Mouse (Mus musculus): ENCODE results near the gene Hmmr.
"Not testable (repeated sequence)": the region's sequence is repeated elsewhere in the genome, so short reads cannot be mapped to it uniquely, and the experiment has no call there.

The Hmmr gene

GRCm38 (mm10) chr11:40733339-40734174 is at the start of gene Hmmr, which contains the start of gene Nudcd2:
TSS of gene Hmmr (minus strand) at chr11:40733422.
TSS of gene Nudcd2 (plus strand) at chr11:40733667.
- DNase-seq = peak; percentile 96

DNA sequence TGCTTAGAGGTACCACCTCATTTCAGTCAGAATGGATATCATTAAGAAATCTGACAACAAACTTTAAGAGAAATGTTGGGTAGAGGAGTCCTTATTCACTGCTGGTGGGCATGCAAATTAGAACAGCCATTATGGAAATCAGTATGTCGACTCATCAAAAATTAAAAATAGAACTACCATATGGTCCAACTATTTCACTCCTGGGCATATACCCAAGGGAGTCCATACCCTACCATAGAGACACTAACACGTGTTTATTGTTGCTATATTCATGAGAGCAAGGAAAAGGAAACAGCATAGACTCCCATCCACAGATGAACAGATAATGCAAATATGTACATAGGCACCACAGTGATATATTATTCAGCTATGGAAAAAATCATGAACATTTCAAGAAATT is 48.6 kb upstream of the Hmmr start:
- no peak for DNase-seq

- peak; percentile 36 for DNase-seq
Measured at GRCm38 (mm10) chr11:40775315-40776269, 42.4 kb upstream of the Hmmr start.

GRCm38 (mm10) chr11:40764690-40765089 is 31.5 kb upstream of the Hmmr start:
- no peak for DNase-seq

GRCm38 (mm10) chr11:40763395-40763794 is 30.2 kb upstream of the Hmmr start:
- DNase-seq = peak; percentile 12

GRCm38 (mm10) chr11:40759896-40760295 is 26.7 kb upstream of the Hmmr start:
- no peak for DNase-seq

- DNase-seq = no peak
Measured at GRCm38 (mm10) chr11:40755968-40756367, 22.7 kb upstream of the Hmmr start.

DNA sequence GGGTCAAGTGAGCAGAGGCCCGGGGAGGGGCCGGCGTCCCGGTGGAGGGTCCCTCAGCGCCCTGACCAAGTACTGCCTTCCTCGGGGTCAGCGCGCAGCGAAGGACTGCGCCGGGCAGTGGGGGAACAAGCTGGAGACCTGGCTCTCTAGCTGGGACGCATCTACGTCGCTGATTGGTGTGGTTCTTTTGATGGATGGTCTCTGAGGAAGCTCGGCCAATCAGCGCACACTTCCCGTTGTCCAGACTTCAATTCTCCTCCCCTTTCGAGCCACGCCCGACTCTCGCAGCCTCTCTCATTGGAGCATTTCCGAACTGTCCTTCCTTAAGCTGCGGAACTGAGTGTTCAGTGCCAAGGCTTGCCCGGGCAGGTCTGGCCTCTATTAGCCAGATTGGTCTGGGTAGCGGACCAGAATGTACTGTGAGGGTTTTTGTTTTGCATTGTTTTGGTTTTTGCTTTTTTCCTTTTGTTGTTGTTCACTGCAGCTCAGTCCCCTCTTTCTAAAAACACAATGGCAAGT is 21.9 kb upstream of the Hmmr start, which contains the start of gene Ccng1:
TSS of gene Ccng1 (minus strand) at position 203 of the 519 bp plus-strand sequence.
- DNase-seq = peak; percentile 95

- DNase-seq = no peak
Measured at GRCm38 (mm10) chr11:40754664-40755107, 21.5 kb upstream of the Hmmr start.

DNA sequence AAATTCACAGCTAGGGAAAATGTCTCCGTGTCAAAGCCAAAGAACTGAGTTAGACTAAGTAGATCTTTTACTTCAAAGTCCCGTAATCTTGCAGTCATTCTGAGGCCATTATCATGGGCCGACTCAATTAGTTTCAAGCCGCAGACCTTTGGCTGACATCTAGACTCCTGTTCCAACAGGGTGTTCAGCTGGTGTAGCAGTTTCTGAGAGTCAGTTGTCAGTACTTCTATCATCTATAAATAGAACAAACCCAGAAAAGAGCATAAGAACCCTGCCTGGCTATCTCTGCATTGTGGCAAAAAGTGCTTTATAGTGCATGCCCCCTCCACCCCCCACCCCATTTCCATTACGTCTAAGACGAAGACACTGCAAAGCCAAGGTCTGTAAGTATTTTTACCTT is 20.6 kb upstream of the Hmmr start:
- DNase-seq = no peak

DNA sequence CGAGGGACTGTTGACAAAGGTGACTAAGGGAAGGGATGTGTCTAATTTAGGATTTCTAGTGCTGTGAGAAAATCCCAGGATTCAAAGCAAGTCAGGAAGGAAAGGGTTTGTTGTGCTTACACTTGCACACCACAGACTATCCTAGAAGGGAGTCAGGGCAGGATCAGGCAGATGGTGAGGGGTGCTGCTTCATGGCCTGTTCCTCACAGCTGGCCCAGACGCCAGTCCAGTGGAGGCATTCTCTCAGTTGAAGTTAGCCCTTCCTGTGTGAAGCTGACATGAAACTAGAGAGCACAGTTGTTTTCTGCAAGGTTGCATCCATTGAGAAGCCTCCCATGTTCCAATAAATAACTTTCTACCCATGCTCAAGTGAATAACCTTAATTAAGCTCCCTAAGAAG is 14.5 kb upstream of the Hmmr start:
- no peak for DNase-seq

DNA sequence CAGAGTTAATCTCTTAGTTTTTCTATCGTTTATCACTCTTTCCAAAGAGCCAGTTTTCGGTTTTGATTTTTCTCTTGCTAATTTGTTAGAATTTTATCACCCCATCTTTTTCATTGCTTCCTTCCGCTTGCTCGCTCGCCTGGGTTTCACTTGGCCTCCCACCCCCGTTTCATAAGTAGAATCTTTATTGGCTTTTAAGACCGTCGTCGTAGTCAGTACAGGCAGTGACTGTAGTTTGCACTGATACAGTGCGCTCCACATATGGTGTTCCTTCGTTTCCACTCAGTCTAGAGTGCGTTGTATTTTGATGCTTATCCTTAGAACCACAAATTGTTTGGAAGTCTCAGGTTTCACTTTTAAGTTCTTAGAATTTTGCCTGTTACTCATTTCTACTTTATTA is 13.1 kb upstream of the Hmmr start:
- no peak for DNase-seq

DNA sequence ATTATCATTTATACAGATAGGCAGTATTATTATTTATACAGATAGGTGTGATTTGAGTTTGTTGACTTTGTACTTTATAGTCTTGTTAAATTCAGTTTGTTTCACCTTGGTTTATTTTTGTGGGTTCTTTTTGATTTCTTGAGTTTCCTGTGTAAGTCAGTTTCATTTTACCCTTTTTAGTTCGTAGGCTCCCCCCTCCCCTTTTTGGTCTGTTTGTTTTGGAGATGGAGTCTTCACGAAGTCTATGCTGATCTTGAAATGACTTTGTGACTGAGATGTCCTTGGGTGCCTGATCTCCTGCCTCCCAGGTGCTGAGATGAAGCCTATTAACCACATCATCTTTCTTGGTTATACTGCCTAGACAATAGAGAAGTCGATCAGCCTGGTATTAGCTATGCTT is 11.1 kb upstream of the Hmmr start:
- no peak for DNase-seq

DNA sequence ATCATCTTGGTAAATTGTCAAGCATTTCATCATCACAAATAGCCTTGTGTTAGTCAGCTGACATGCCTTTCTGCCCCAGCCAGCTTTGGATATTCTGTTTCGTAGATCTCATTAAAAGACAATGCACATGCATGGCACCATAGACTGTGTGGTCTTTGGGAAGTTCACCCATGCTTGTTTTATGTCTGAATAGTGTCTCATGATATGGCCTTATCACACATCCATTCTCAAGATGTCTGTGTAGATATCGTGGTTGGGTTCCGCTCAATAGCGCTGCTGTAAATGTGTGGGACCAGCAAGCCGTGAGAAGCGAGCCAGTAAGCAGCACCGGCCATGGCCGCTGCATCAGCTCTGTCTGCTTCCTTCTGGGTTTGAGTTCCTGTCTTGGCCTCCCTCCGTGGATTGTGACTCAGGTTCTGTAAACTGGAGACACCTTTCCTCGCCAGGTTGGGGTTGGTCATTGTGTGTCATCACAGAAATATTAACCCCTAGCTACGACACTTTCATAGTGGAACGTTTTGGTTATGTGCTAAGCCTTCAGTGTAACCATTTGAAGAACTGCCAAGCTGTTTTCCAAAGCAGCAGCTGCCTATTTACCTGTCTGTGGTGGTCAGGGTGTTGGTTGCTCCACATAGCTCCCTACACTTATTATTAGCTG is 8.5 kb upstream of the Hmmr start:
- no peak for DNase-seq

DNA sequence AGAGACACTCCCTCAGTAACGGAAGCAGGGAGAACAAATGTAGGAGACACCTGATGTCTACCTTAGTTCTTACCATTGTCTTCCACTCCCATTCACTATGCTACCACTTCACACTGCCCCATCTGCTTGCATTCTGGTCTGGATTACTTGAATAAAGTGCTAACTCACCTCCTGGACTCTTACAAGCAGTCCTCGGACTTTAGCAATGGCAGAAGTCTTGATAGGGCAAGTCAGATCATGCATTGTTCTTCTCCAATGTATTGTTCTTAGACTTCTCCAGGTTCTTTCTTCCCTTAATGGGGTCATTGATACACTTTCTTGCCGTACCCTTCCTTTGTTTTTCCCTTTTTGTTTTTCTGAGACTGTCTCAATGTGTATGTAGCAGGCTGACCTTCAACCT is 4.1 kb upstream of the Hmmr start:
- DNase-seq = no peak

DNA sequence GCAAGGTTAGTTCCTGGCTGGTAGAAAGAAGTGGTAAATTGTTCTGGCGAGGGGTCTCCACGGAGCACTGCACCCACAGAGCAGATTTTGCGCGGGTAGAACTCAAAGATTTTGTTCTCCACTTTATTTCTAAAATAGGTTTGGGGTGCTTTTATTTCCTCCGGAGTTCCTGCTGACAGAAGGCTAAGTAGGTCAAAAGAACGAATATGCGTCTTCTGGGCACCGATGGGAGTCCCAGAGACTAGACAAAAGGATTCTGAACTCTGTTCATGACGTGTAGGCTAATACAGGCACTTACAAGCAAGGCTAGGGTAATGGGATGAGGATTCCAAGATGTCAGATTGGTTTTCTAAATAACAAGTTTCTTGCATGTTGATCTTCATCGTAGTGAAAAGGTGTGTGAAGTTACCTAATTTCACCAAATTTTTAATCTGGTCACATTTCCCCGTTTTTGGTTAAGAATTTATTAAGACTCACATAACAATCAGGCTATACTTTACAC is 1.1 kb upstream of the Hmmr start:
- no peak for DNase-seq

DNA sequence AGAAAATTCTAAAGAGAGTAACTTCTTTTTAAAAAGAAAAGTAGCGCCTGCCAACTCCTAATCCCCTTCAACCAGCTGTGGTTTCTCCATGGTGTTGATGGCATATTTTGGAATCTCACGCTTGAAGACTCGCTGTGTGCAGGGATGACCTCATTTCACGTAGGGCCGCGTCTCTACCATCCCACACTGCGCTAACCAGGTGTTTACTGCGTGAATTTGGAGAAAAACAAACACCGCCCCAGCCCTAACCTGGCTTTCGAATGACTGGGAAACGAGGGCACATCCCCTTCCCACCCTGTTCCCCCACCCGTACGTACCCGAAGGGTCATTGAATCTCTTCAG is 254 bp downstream of the Hmmr start:
- no peak for DNase-seq

- DNase-seq = no peak
Measured at GRCm38 (mm10) chr11:40718324-40718723, 14.9 kb downstream of the Hmmr start.

GRCm38 (mm10) chr11:40715524-40715923 is 17.7 kb downstream of the Hmmr start:
- DNase-seq = no peak

DNA sequence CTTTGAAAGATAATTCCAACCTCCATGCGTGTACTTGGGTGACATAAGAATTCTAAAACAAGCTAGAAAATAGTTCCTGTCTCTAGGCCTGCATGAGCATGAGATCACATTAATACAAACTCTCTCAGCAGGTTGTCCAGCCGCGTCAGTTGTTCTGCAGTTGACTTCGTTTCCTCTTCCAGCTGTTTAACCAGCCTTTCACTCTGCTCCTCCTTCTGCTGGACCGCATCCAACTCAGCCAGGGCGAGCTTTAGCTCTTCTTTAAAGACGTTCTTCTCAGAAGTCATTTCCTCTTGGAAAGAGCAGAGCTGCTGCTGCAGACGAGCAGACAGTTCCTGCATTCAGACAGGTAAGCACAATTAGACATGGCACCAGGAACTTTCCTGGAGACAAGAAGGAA is 19.4 kb downstream of the Hmmr start:
- peak; percentile 40 for DNase-seq

DNA sequence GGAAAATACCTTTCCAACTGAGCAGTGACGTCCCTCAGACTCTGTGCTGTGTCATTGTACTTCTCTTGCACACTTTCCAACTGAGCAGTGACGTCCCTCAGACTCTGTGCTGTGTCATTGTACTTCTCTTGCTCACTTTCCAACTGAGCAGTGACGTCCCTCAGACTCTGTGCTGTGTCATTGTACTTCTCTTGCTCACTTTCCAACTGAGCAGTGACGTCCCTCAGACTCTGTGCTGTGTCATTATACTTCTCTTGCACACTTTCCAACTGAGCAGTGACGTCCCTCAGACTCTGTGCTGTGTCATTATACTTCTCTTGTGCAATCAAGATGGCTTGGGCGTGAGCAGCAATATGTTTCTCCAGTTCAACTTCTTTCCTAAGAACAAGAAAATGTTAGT is 23.3 kb downstream of the Hmmr start:
- DNase-seq = not testable (repeated sequence)

- DNase-seq = no peak
Measured at GRCm38 (mm10) chr11:40695103-40695502, 38.1 kb downstream of the Hmmr start, which contains the start of gene Mat2b. TSS of gene Mat2b (minus strand) at chr11:40695203.

Measured in kidney, postnatal 14 days (tissue).